Mouse (Mus musculus) midbrain, embryonic 11.5 days (tissue): Measurements from ENCODE around the gene Ppp1r15b. TPM values are rescaled to one million over a fixed set of nuclear protein-coding genes. Genes with fewer than 3 reads are reported as not detected.

Experiments
- ATAC-seq: fragments of 200-750 bp; cut with Nextera tagmentation; 2 replicates; pipeline ENCODE4 v1.8.0; 2017; ENCODE audit warnings: moderate TSS enrichment, moderate library complexity; ENCODE audit not compliant: low FRiP score
- DNase-seq: peaks from one replicate; pipeline ENCODE4 v3.0.0; 2015; ENCODE audit warnings: low spot score; ENCODE audit errors: missing footprints
- H3K27ac ChIP-seq: fragments of 300-500 bp; sonication (generic); 2 replicates; pipeline ENCODE4 v1.5.1; 2014; ENCODE audit warnings: low read depth, low read length
- H3K27me3 ChIP-seq: fragments of 300-500 bp; sonication (generic); 2 replicates; pipeline ENCODE4 v1.6.1; 2014; ENCODE audit warnings: mild to moderate bottlenecking, low read length, moderate library complexity, mixed read lengths; ENCODE audit not compliant: control insufficient read depth, insufficient read depth
- H3K36me3 ChIP-seq: fragments of 300-500 bp; sonication (generic); 2 replicates; pipeline ENCODE4 v1.6.1; 2014; ENCODE audit warnings: mild to moderate bottlenecking, low read length, moderate library complexity, mixed read lengths; ENCODE audit not compliant: control insufficient read depth, insufficient read depth
- H3K4me1 ChIP-seq: fragments of 300-500 bp; sonication (generic); 2 replicates; pipeline ENCODE4 v1.6.1; 2014; ENCODE audit warnings: low read length; ENCODE audit not compliant: control insufficient read depth, insufficient read depth
- H3K4me2 ChIP-seq: fragments of 300-500 bp; sonication (generic); 2 replicates; pipeline ENCODE4 v1.6.1; 2014; ENCODE audit warnings: mild to moderate bottlenecking, moderate library complexity
- H3K4me3 ChIP-seq: fragments of 300-500 bp; sonication (generic); 2 replicates; pipeline ENCODE4 v1.5.1; 2014; ENCODE audit warnings: low read depth, low read length
- H3K9ac ChIP-seq: fragments of 300-500 bp; sonication (generic); 2 replicates; pipeline ENCODE4 v1.6.1; 2014; ENCODE audit warnings: low read length
- H3K9me3 ChIP-seq: fragments of 300-500 bp; sonication (generic); 2 replicates; pipeline ENCODE4 v1.6.1; 2016; ENCODE audit warnings: low read length; ENCODE audit not compliant: control insufficient read depth
- WGBS: fragments of 180-500 bp; shearing (Covaris S2); extraction: QIAGEN DNeasy Blood & Tissue Kit; methylation state at CpG from one replicate; pipeline ENCODE4 v1.1.7; 2014; 5-methylcytosine and 5-hydroxymethylcytosine counted together
- polyA plus RNA-seq: library from polyadenylated mRNA; unstranded; fragments of >200 nt; fragmentation: Nextera tagmentation; extraction: Ambion mirVana; gene quantifications from 2 replicates; pipeline ENCODE4 v1.2.1, GENCODE M21; 2014

Gene Ppp1r15b
- 49.5 and 53.0 TPM in 2 replicates for polyA plus RNA-seq

GRCm38 (mm10) chr1:133130638-133131560 is at the start of gene Ppp1r15b:
Gene Ppp1r15b, plus strand, starts transcription at chr1:133131143.
- Histone ChIP-seq H3K27ac (peak within 1 kb of the TSS; percentile 93), H3K27me3 (no peaks in the 10 kb centered on the region), H3K4me2 (peak within 1 kb of the TSS; percentile 81), H3K4me3 (peak within 1 kb of the TSS; percentile 94), H3K36me3 (no peaks in the 10 kb centered on the region; the same call in 1 of the 2 replicates), H3K9ac (peak within 1 kb of the TSS; percentile 92), H3K9me3 (no peaks in the 10 kb centered on the region), H3K4me1 (peaks cover 34% of the 10 kb centered on the region)
- DNase-seq (peak; percentile 99), ATAC-seq (peak; percentile 99)
- under 1% methylated on average over 72 of the region's 72 CpGs for WGBS

- no peak for ATAC-seq
- no peak for DNase-seq
- H3K4me2 ChIP-seq, result no peak overlapping the region
- 98% methylated on average over 5 of the region's 5 CpGs for WGBS
- H3K36me3 ChIP-seq, result peaks cover 20% of the 10 kb centered on the region
- no peaks in the 10 kb centered on the region for H3K9me3 ChIP-seq
- H3K27me3 ChIP-seq, result no peaks in the 10 kb centered on the region
- H3K9ac ChIP-seq, result no peak overlapping the region
- peaks cover 25% of the 10 kb centered on the region for H3K4me1 ChIP-seq
- no peak overlapping the region for H3K4me3 ChIP-seq
- H3K27ac ChIP-seq, result no peak overlapping the region
These were observed 47.9 kb upstream of the Ppp1r15b start for GRCm38 (mm10) chr1:133083003-133083546.

DNA sequence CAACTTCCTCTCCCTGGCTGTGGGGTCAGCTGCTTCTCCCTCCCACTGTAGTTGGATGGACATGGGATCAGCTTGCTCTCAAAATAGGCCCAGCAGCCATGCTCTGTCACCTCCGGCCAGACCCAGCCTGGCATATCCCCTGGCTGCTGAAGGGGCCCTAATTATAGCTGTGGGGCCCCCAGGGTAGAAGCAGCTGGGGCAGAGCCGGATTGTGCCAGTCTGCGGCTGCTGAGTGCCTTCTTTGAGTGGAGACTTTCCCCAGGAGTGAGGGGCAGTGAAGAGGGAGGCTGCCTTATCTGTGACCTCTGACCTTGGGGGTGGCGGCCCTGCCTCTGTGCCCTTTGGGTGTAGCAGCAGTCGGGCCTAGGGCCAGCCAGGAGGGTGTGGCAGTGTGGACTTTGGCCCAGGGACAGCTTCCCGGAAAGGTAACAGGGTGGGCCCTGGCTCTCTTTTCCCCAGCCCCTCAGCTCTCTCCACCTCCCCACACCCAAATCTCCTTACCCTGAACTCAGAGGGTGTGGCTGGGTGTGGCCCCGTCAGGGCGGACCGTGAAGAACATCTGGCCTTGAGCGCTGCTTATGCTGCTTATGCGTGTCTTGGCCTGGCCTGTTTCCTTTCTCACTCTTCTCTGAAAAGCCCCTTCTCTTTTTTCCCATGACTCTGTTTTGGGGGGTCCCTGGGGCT is 46.9 kb upstream of the Ppp1r15b start:
- no peak overlapping the region for H3K4me2 ChIP-seq
- H3K4me3 ChIP-seq, result no peak overlapping the region
- no peak overlapping the region for H3K9ac ChIP-seq
- no peak for ATAC-seq
- no peak for DNase-seq
- no peaks in the 10 kb centered on the region for H3K27me3 ChIP-seq
- WGBS, result 79% methylated on average over 11 of the region's 11 CpGs
- H3K36me3 ChIP-seq, result peaks cover 13% of the 10 kb centered on the region
- H3K27ac ChIP-seq, result no peak overlapping the region
- H3K9me3 ChIP-seq, result no peaks in the 10 kb centered on the region
- H3K4me1 ChIP-seq, result peaks cover 25% of the 10 kb centered on the region

DNA sequence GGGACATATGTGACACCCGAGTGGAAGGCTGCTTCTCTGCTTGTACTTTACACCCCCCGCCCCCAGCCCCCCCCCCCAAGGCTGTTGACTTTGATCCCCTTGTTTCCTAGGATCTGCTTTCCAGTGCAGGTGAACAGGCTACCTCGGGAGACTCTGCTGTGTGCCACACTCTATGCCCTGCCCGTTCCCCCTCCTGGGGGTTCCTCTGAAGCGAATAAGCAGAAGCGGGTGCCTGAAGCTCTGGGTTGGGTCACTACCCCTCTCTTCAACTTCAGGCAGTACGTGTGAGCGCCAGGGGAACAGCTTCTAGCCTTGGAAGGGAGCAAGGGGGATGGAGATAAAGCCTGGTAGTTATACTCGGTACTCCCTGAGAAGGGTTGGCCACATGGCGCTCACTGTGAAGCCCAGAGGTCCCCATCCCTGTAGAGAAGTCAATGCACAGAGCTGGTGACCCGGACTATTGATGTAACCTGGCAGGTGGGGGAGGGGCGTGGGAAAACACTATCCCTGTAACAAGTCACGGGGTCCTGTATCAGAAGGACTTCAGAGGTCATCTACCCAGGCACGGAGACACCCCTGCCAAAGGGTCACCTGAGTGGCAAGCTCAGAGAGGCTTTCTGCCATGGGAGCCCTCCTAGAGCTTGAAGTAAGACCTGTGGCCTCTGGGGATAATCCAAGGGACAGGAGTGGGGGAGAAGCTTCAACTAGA is 46.1 kb upstream of the Ppp1r15b start:
- ATAC-seq (no peak), DNase-seq (no peak)
- Histone ChIP-seq H3K9ac (no peak overlapping the region), H3K4me3 (no peak overlapping the region), H3K27ac (no peak overlapping the region), H3K9me3 (no peaks in the 10 kb centered on the region), H3K4me1 (peaks cover 21% of the 10 kb centered on the region), H3K36me3 (peaks cover 14% of the 10 kb centered on the region), H3K27me3 (no peaks in the 10 kb centered on the region), H3K4me2 (no peak overlapping the region)
- 81% methylated on average over 14 of the region's 14 CpGs for WGBS

GRCm38 (mm10) chr1:133085417-133085742 is 45.6 kb upstream of the Ppp1r15b start:
- no peak for DNase-seq
- Histone ChIP-seq H3K27me3 (no peaks in the 10 kb centered on the region), H3K4me2 (no peak overlapping the region), H3K4me1 (peaks cover 16% of the 10 kb centered on the region), H3K9me3 (no peaks in the 10 kb centered on the region), H3K4me3 (no peak overlapping the region), H3K27ac (no peak overlapping the region), H3K36me3 (peaks cover 18% of the 10 kb centered on the region), H3K9ac (no peak overlapping the region)
- WGBS, result 94% methylated on average over 8 of the region's 8 CpGs
- ATAC-seq, result no peak

DNA sequence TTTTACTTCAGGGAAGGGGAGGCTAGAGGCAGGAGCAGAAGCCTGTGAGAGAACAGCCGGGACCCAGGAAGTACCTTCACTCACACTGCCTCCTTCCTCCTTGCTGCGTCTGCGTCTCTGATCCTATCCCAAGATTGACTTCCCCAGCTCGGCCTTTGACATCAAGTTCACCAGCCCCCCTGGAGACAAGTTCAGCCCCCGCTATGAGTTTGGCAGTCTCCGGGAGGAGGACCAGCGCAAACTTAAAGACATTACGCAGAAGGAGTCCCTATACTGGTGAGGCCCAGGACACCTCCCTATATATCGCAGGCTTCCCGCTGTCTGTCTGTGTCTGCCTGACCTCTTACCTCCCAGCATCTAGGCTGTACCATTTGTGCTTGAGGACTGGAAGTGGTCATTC is 44.1 kb upstream of the Ppp1r15b start:
- H3K27me3 ChIP-seq, result no peaks in the 10 kb centered on the region
- no peaks in the 10 kb centered on the region for H3K9me3 ChIP-seq
- no peak for DNase-seq
- H3K4me2 ChIP-seq, result no peak overlapping the region
- WGBS, result 77% methylated on average over 10 of the region's 10 CpGs
- peak; percentile 17; the same call in 1 of the 2 replicates for ATAC-seq
- peaks cover 4% of the 10 kb centered on the region for H3K4me1 ChIP-seq
- no peak overlapping the region for H3K9ac ChIP-seq
- H3K36me3 ChIP-seq, result peaks cover 25% of the 10 kb centered on the region
- no peak overlapping the region for H3K27ac ChIP-seq
- H3K4me3 ChIP-seq, result no peak overlapping the region

- Histone ChIP-seq H3K4me2 (no peak overlapping the region), H3K4me3 (no peak overlapping the region), H3K4me1 (peaks cover 3% of the 10 kb centered on the region), H3K9me3 (no peaks in the 10 kb centered on the region), H3K9ac (no peak overlapping the region), H3K36me3 (peaks cover 25% of the 10 kb centered on the region), H3K27ac (peak overlapping the region; percentile 20; the same call in 1 of the 2 replicates), H3K27me3 (no peaks in the 10 kb centered on the region)
- WGBS, result 39% methylated on average over 7 of the region's 7 CpGs
- ATAC-seq, result peak; percentile 82
- DNase-seq, result peak; percentile 97
These were observed 43.6 kb upstream of the Ppp1r15b start for GRCm38 (mm10) chr1:133087206-133087905.

DNA sequence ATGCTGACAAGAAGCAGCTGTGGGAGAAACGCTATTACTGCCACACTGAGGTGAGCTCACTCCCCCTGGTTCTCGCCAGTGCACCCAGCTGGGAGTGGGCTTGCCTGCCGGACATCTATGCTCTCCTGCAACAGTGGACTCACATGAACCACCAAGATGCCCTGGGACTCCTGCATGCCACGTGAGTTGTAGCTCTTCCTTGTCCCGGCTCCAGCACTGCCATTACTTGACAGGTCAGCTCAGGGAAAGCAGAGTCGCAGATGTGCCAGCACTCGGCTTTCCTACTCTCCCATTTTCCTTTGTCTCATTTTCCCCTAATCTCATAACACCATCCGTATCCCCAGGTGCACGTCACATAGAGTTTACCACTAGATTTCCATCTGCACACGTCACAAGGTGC is 42.7 kb upstream of the Ppp1r15b start:
- no peak for DNase-seq
- Histone ChIP-seq H3K9me3 (no peaks in the 10 kb centered on the region), H3K4me1 (peaks cover 3% of the 10 kb centered on the region), H3K27me3 (no peaks in the 10 kb centered on the region), H3K36me3 (peaks cover 29% of the 10 kb centered on the region), H3K9ac (no peak overlapping the region), H3K4me3 (no peak overlapping the region), H3K27ac (no peak overlapping the region), H3K4me2 (no peak overlapping the region)
- no peak for ATAC-seq
- WGBS, result 87% methylated on average over 10 of the region's 10 CpGs
